Mouse (Mus musculus) lung, postnatal 0 days (tissue): ENCODE data around the gene Pak1. TPM values are rescaled to one million over a fixed set of nuclear protein-coding genes. Genes with fewer than 3 reads are reported as not detected.
A peak's percentile ranks its signal among the peaks of the same experiment; 100 is the strongest.

Source experiments
- ATAC-seq: fragments of 200-750 bp; cut with Nextera tagmentation; 2 replicates; pipeline ENCODE4 v1.8.0; 2017; ENCODE audit warnings: moderate library complexity
- DNase-seq: peaks from one replicate; pipeline ENCODE4 v3.0.0-alpha.2; 2016; ENCODE audit warnings: low spot score
- H3K27ac ChIP-seq: fragments of 300-500 bp; sonication (generic); 2 replicates; pipeline ENCODE4 v1.5.1; 2014; ENCODE audit warnings: antibody characterized with exemption, mild to moderate bottlenecking, low read length, mixed read lengths
- H3K27me3 ChIP-seq: fragments of 300-500 bp; sonication (generic); replicated peaks from 2 replicates; pipeline ENCODE4 v1.6.1; 2014; ENCODE audit warnings: low read length, mixed read lengths; ENCODE audit not compliant: insufficient read depth
- H3K36me3 ChIP-seq: fragments of 300-500 bp; sonication (generic); 2 replicates; pipeline ENCODE4 v1.6.1; 2014; ENCODE audit warnings: low read length, mixed read lengths; ENCODE audit not compliant: insufficient read depth
- H3K4me1 ChIP-seq: fragments of 300-500 bp; sonication (generic); 2 replicates; pipeline ENCODE4 v1.6.1; 2014; ENCODE audit warnings: antibody characterized with exemption, low read depth, low read length, mixed read lengths; ENCODE audit not compliant: insufficient read depth
- H3K4me2 ChIP-seq: fragments of 300-500 bp; sonication (generic); replicated peaks from 2 replicates; pipeline ENCODE4 v1.6.1; 2014; ENCODE audit warnings: low read depth, mild to moderate bottlenecking, low read length, moderate library complexity, mixed read lengths
- H3K4me3 ChIP-seq: fragments of 300-500 bp; sonication (generic); 2 replicates; pipeline ENCODE4 v1.5.1; 2014; ENCODE audit warnings: low read depth, low read length
- H3K9ac ChIP-seq: fragments of 300-500 bp; sonication (generic); replicated peaks from 2 replicates; pipeline ENCODE4 v1.6.1; 2014; ENCODE audit warnings: low read depth, mild to moderate bottlenecking
- H3K9me3 ChIP-seq: fragments of 300-500 bp; sonication (generic); 2 replicates; pipeline ENCODE4 v1.6.1; 2016; ENCODE audit warnings: low read length, mixed read lengths
- CTCF ChIP-seq: IDR thresholded peaks from 2 replicates; pipeline ENCODE4 v1.5.1; 2016; ENCODE audit warnings: antibody characterized with exemption, mild to moderate bottlenecking
- EP300 ChIP-seq: IDR thresholded peaks from 2 replicates; pipeline ENCODE4 v1.6.1; 2016; ENCODE audit warnings: antibody characterized with exemption, mild to moderate bottlenecking, control low read depth
- WGBS: fragments of 180-500 bp; shearing (Covaris S2); extraction: QIAGEN DNeasy Blood & Tissue Kit; methylation state at CpG from one replicate; pipeline ENCODE4 v1.1.7; 2014; 5-methylcytosine and 5-hydroxymethylcytosine counted together
- polyA plus RNA-seq: library from polyadenylated mRNA; unstranded; fragments of >200 nt; fragmentation: Nextera tagmentation; extraction: Ambion mirVana; gene quantifications from 2 replicates; pipeline ENCODE4 v1.2.1, GENCODE M21; 2015

The Pak1 gene
- polyA plus RNA-seq, 1 experiment from 2014 or later, result 6.9 TPM

DNA sequence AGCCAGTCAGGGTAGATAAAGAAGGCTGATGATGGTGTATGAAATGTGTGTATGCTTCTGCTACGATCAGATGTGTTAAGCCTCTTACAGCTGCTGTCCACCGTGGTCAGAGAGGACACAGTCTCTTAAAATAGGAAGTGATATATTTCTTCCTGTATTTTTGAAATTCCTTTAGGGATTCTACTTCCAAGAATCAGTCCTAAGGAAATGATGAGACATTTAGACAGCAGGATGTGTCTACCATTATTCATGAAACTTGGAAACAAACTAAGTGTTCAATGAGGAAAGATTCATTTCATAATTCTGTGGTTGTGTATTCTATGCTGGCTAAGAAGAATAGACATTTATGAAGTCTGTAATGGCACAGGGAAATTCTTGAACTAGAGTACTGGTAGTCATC is 12.4 kb upstream of the Pak1 start:
- peak; percentile 62 for TF ChIP-seq EP300
- TF ChIP-seq CTCF, result no peak
- ATAC-seq, result peak; percentile 41
- WGBS, result 33% methylated on average over 2 of the region's 2 CpGs
- DNase-seq, result peak; percentile 53
- no peak overlapping the region for H3K4me2 ChIP-seq
- H3K4me3 ChIP-seq, result no peak overlapping the region
- H3K9me3 ChIP-seq, result no peaks in the 10 kb centered on the region
- no peak overlapping the region for H3K27ac ChIP-seq
- H3K27me3 ChIP-seq, result no peaks in the 10 kb centered on the region
- no peaks in the 10 kb centered on the region for H3K4me1 ChIP-seq
- no peak overlapping the region for H3K9ac ChIP-seq
- H3K36me3 ChIP-seq, result no peaks in the 10 kb centered on the region

DNA sequence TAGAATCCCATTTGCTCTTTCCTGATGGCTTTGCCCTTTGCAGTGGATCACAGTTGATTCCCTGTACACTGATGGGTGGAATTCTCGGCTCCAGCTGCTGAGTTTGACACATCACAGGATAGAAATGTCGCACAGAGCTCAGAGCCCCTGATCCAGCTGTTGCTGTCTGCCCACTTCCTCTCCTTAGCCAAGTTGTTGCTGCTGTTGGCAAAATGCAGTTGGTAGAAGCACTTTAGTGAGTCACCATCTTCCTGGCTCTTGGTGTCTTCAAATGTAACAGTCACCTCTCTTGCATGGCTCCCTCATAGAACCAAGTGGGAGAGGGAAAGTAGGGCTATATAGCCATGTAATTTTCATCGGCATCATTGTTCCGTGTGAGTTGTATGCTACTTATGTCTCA is 11.2 kb upstream of the Pak1 start:
- H3K4me2 ChIP-seq, result no peak overlapping the region
- no peaks in the 10 kb centered on the region for H3K4me1 ChIP-seq
- no peak for ATAC-seq
- no peak for DNase-seq
- H3K4me3 ChIP-seq, result no peak overlapping the region
- 86% methylated on average over 4 of the region's 4 CpGs for WGBS
- no peaks in the 10 kb centered on the region for H3K9me3 ChIP-seq
- H3K27ac ChIP-seq, result no peak overlapping the region
- TF ChIP-seq CTCF, result no peak
- no peak for TF ChIP-seq EP300
- no peaks in the 10 kb centered on the region for H3K27me3 ChIP-seq
- no peak overlapping the region for H3K9ac ChIP-seq
- no peaks in the 10 kb centered on the region for H3K36me3 ChIP-seq

DNA sequence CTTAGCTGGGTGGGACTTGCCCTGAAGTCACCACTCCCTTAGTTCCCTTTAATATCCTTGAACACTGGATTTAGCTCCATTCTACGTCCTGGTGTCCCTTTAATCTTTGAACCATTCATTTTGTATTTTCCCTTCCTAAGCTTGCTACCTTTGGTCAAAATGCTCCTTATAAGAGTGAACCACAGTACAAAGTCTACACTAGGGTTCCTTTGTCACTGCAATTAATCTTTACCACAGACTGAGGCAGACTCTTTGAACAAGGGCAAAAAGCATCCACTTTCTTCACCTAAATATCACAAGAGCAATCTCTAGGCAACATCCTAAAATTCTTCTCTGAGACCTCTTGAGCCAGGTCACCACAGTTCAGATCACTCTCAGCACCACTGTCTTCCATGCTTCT is 8.1 kb upstream of the Pak1 start:
- Histone ChIP-seq H3K9me3 (no peaks in the 10 kb centered on the region), H3K4me2 (no peak overlapping the region), H3K4me1 (no peaks in the 10 kb centered on the region), H3K27me3 (no peaks in the 10 kb centered on the region), H3K36me3 (no peaks in the 10 kb centered on the region), H3K27ac (no peak overlapping the region), H3K4me3 (no peak overlapping the region), H3K9ac (no peak overlapping the region)
- ATAC-seq (no peak), DNase-seq (no peak)
- 80% methylated on average over 1 of the region's 1 CpGs for WGBS
- TF ChIP-seq CTCF, result no peak
- no peak for TF ChIP-seq EP300

DNA sequence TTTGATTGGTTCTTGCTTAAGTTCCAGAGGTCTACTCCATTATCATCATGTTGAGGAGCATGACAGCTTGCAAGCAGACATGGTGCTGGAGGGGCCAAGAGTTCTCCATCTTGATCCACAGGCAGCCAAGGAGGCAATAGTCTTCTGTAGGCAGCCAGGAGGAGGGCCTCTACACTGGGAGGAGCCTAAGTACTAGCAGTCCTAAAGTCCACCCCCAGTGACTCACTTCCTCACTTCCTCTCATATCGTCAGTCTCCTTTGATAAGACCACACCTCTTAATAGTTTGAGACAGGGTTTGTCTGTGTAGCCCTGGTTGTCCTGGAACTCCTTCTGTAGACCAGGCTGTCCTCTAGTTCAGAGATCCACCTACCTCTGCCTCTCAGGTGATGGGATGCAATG is 7.5 kb upstream of the Pak1 start:
- H3K9ac ChIP-seq, result no peak overlapping the region
- no peak for TF ChIP-seq EP300
- no peak overlapping the region for H3K4me3 ChIP-seq
- H3K36me3 ChIP-seq, result no peaks in the 10 kb centered on the region
- no peaks in the 10 kb centered on the region for H3K9me3 ChIP-seq
- 39% methylated on average over 1 of the region's 1 CpGs for WGBS
- no peaks in the 10 kb centered on the region for H3K27me3 ChIP-seq
- DNase-seq (no peak), ATAC-seq (no peak)
- H3K4me2 ChIP-seq, result no peak overlapping the region
- H3K27ac ChIP-seq, result no peak overlapping the region
- H3K4me1 ChIP-seq, result no peaks in the 10 kb centered on the region

DNA sequence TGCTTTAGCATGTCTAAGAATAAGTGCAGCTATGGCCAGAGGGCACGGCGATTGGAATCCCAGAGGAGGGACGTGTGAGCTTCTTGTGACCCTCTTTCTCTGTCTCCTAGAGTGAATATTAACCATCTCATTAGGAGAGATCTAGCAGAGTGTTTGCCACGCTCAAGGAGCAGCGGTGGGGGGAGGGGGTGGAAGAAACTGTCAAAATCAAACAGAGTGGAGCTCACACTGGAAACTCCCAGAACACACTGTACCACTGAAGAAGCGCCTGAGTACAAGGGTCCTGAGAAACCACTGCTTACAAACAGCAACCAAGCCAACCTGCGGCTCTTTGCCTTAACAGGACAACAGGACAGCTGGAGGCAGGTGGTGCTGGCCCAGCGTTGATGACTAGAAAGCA is 6.8 kb upstream of the Pak1 start:
- no peak for TF ChIP-seq EP300
- no peak for TF ChIP-seq CTCF
- Histone ChIP-seq H3K9me3 (no peaks in the 10 kb centered on the region), H3K27ac (no peak overlapping the region), H3K4me1 (no peaks in the 10 kb centered on the region), H3K36me3 (no peaks in the 10 kb centered on the region), H3K9ac (no peak overlapping the region), H3K4me2 (no peak overlapping the region), H3K27me3 (no peaks in the 10 kb centered on the region), H3K4me3 (no peak overlapping the region)
- ATAC-seq, result no peak
- no peak for DNase-seq
- 59% methylated on average over 8 of the region's 8 CpGs for whole genome bisulfite sequencing

DNA sequence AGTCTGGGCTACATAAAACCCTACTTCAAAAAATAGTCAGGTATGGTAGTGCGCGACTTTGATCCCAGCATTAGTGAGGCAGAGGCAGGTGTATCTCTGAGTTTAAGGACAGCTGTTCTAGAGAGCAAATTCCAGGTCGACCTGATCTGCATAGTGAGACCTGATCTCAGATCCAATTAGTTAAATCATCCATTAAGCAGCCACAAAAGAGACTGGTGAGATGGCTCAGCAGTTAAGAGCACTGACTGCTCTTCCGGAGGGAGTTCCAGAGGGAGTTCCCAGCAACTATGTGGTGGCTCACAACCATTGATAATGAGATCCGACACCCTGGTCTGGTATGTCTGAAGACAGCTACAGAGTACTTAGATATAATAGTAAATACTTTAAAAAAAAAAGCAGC is 4.8 kb upstream of the Pak1 start:
- WGBS, result 59% methylated on average over 5 of the region's 5 CpGs
- H3K27ac ChIP-seq, result no peak overlapping the region
- DNase-seq (no peak), ATAC-seq (no peak)
- no peak overlapping the region for H3K4me3 ChIP-seq
- TF ChIP-seq CTCF, result no peak
- TF ChIP-seq EP300, result no peak
- no peaks in the 10 kb centered on the region for H3K4me1 ChIP-seq
- H3K27me3 ChIP-seq, result 0 out of 2 replicates have a peak, but pooled peaks cover 6% of the 10 kb centered on the region
- H3K9me3 ChIP-seq, result no peaks in the 10 kb centered on the region
- no peak overlapping the region for H3K9ac ChIP-seq
- H3K4me2 ChIP-seq, result no peak overlapping the region
- H3K36me3 ChIP-seq, result no peaks in the 10 kb centered on the region
